Mouse (Mus musculus) hindbrain, embryonic 11.5 days (tissue): Measurements from ENCODE around the gene Micu1. TPM values are rescaled to one million over a fixed set of nuclear protein-coding genes. Genes with fewer than 3 reads are reported as not detected.

ENCODE experiments used
- ATAC-seq: fragments of 200-750 bp; cut with Nextera tagmentation; 2 replicates; pipeline ENCODE4 v1.8.0; 2017; ENCODE audit warnings: mild to moderate bottlenecking, moderate TSS enrichment, moderate library complexity; ENCODE audit not compliant: low FRiP score
- DNase-seq: peaks from one replicate; pipeline ENCODE4 v3.0.0-alpha.2; 2015; ENCODE audit warnings: low spot score
- H3K27ac ChIP-seq: fragments of 300-500 bp; sonication (generic); 2 replicates; pipeline ENCODE4 v1.5.1; 2014; ENCODE audit warnings: mild to moderate bottlenecking, low read depth, low read length
- H3K27me3 ChIP-seq: fragments of 300-500 bp; sonication (generic); 2 replicates; pipeline ENCODE4 v1.6.1; 2014; ENCODE audit warnings: mild to moderate bottlenecking, low read length, moderate library complexity, mixed read lengths; ENCODE audit not compliant: control insufficient read depth, insufficient read depth
- H3K36me3 ChIP-seq: fragments of 300-500 bp; sonication (generic); 2 replicates; pipeline ENCODE4 v1.6.1; 2014; ENCODE audit warnings: mild to moderate bottlenecking, low read length, moderate library complexity, mixed read lengths; ENCODE audit not compliant: control insufficient read depth, insufficient read depth
- H3K4me1 ChIP-seq: fragments of 300-500 bp; sonication (generic); replicated peaks from 2 replicates; pipeline ENCODE4 v1.6.1; 2014; ENCODE audit warnings: low read length, mixed read lengths; ENCODE audit not compliant: control insufficient read depth, insufficient read depth
- H3K4me2 ChIP-seq: fragments of 300-500 bp; sonication (generic); replicated peaks from 2 replicates; pipeline ENCODE4 v1.6.1; 2014; ENCODE audit warnings: mild to moderate bottlenecking, low read depth, low read length
- H3K4me3 ChIP-seq: fragments of 300-500 bp; sonication (generic); 2 replicates; pipeline ENCODE4 v1.5.1; 2014; ENCODE audit warnings: low read depth, low read length
- H3K9ac ChIP-seq: fragments of 300-500 bp; sonication (generic); 2 replicates; pipeline ENCODE4 v1.6.1; 2014; ENCODE audit warnings: low read depth, low read length
- H3K9me3 ChIP-seq: fragments of 300-500 bp; sonication (generic); 2 replicates; pipeline ENCODE4 v1.6.1; 2016; ENCODE audit warnings: low read length; ENCODE audit not compliant: control insufficient read depth
- WGBS: fragments of 180-500 bp; shearing (Covaris S2); extraction: QIAGEN DNeasy Blood & Tissue Kit; methylation state at CpG from one replicate; pipeline ENCODE4 v1.1.7; 2014; 5-methylcytosine and 5-hydroxymethylcytosine counted together
- polyA plus RNA-seq: library from polyadenylated mRNA; unstranded; fragments of >200 nt; fragmentation: Nextera tagmentation; extraction: Ambion mirVana; gene quantifications from 2 replicates; pipeline ENCODE4 v1.2.1, GENCODE M21; 2014

The Micu1 gene
- polyA plus RNA-seq, 1 experiment from 2014 or later: 69.0 TPM

DNA sequence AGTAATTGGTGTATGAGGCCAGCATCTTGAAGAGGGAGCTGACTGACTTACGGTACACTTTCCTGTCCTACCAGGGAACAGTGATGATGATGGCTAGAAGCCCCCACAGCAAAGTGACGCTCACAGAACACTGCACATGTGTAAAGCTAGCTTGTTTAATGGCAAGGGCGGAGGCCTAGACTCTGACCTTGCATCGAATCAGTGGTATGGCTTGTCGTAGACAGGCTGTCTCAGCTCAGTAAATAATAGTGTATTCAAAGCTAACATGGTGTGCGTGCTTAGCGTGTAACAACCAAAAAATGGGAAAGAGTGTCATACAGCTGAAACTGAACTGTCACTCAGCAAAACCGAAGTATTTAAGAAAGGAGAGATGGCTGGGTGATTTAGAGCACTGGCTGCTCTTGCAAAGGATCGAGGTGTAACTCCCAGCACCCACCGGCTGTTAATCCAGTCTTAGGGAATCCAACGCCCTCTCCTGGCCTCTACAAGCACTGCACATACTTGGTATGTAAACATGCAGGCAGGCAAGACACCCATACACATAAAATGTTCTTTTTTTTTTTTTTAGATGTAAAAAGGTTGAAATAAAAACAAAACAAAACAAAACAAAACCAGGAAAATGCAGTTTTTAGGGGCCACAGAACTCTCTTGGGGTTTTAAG, 85.0 kb downstream of the Micu1 start:
- no peak for ATAC-seq
- no peak for DNase-seq
- H3K36me3 ChIP-seq: no peaks in the 10 kb centered on the region
- 78% methylated on average over 11 of the region's 11 CpGs for WGBS
- no peak overlapping the region for H3K9ac ChIP-seq
- no peaks in the 10 kb centered on the region for H3K27me3 ChIP-seq
- no peak overlapping the region for H3K4me3 ChIP-seq
- H3K9me3 ChIP-seq: no peaks in the 10 kb centered on the region
- no peak overlapping the region for H3K27ac ChIP-seq
- no peak overlapping the region for H3K4me2 ChIP-seq
- 0 out of 2 replicates have a peak, but pooled peaks cover 2% of the 10 kb centered on the region for H3K4me1 ChIP-seq

DNA sequence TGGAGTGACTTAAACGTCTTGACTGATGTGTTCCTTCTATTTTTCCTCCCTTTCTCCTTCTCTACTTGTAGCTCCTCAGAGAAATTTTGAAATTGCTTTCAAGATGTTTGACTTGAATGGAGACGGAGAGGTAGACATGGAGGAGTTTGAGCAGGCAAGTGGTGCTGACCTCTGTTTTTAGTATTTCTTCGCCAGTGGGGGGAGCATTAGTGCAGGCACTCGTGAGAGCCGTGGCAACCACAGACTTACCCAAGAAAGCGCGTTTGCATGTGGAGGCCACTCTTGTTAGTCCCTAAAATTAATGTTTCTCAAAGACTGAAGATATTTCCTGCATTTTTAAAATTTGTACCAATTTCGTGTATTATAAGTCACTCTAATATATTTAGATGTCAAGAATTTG, 85.6 kb downstream of the Micu1 start:
- H3K36me3 ChIP-seq: no peaks in the 10 kb centered on the region
- H3K4me2 ChIP-seq: no peak overlapping the region
- H3K4me1 ChIP-seq: 0 out of 2 replicates have a peak, but pooled peaks cover 2% of the 10 kb centered on the region
- WGBS: 74% methylated on average over 8 of the region's 8 CpGs
- DNase-seq: no peak
- H3K9ac ChIP-seq: no peak overlapping the region
- ATAC-seq: no peak
- no peaks in the 10 kb centered on the region for H3K27me3 ChIP-seq
- no peak overlapping the region for H3K4me3 ChIP-seq
- no peaks in the 10 kb centered on the region for H3K9me3 ChIP-seq
- H3K27ac ChIP-seq: no peak overlapping the region

DNA sequence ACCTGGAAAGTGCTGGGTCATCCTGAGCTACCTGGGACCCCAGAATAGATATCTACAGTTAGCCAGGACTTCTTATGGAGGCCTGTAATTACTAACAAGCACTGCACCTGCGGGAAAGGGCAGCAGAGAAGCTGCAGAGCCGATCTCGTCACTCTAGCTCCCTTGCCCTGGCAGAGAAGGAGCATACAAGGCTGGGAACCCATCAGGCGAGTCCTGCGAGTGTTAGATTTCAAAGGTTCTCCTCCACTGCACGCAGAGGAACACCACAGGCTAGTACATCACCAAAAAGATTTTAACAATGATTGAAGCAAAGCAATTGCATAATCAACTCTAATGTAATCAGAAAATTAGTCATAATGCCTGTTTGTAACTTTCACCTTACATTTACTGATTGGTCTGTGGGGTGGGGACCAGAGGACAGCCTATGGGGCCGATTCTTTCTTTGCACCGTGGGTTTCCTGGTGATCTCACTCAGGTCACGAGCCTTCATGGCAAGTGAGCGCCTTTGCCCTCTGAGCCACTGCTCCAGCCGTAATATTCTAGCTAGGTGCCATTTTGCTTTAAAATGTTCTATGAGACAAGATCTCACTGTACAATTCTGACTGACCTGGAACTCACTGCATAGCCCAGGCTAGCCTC, 88.1 kb downstream of the Micu1 start:
- ATAC-seq (no peak), DNase-seq (no peak)
- Histone ChIP-seq H3K27ac (no peak overlapping the region), H3K4me1 (0 out of 2 replicates have a peak, but pooled peaks cover 2% of the 10 kb centered on the region), H3K4me3 (no peak overlapping the region), H3K9me3 (no peaks in the 10 kb centered on the region), H3K27me3 (no peaks in the 10 kb centered on the region), H3K36me3 (no peaks in the 10 kb centered on the region), H3K4me2 (no peak overlapping the region), H3K9ac (no peak overlapping the region)
- WGBS: 85% methylated on average over 11 of the region's 11 CpGs

DNA sequence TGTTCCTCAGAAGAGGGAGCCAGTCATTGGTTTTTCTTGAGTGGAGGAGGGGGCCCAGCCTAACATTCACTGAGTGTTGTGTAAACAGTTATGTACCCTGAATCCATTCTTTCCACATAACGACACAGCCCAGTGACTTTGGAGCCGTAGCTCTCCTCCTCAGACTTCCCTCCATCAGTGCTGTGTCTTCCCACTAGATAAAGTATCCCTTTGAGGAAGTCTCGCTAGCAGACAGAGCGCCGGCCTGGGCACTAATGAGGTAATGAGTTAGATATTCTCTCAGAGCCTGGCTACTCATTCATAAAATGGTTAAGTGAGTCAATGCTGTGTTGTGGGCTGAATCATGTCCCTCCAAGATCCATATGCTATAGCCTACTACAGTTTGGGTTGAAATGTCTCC, 89.6 kb downstream of the Micu1 start:
- Histone ChIP-seq H3K27ac (no peak overlapping the region), H3K36me3 (no peaks in the 10 kb centered on the region), H3K9me3 (no peaks in the 10 kb centered on the region), H3K9ac (no peak overlapping the region), H3K27me3 (no peaks in the 10 kb centered on the region), H3K4me3 (no peak overlapping the region), H3K4me1 (no peaks in the 10 kb centered on the region), H3K4me2 (no peak overlapping the region)
- WGBS: 86% methylated on average over 5 of the region's 5 CpGs
- DNase-seq: no peak
- no peak for ATAC-seq

DNA sequence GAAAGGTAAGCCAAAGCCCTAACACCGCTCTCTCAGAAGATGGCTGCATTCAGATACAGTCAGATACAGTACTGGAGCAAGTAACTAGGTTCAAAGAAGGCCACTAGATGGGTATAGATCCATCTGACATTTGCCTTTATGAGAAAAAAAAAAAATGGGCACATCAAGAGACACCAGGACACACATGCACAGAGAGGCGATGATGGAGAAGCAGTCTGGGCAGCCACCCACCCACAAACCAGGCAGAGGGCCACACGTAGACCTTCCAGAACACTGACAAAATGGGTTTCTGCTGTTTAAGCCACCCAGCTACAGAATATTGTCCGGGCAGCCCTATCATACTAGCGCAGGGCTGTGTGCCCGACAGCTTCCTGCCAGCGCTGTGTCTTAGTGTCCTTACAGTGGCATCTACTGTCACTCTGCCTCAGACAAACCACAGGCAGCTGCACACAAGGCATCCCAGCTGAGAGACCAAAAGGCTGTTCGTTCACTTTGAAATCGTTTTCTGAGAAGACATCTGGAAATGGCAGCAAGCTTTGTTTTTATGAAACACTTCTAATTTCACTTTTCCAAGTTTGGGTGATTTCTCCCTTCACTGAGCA, 90.4 kb downstream of the Micu1 start:
- Histone ChIP-seq H3K27me3 (no peaks in the 10 kb centered on the region), H3K9me3 (no peaks in the 10 kb centered on the region), H3K4me3 (no peak overlapping the region), H3K27ac (no peak overlapping the region), H3K9ac (no peak overlapping the region), H3K4me2 (no peak overlapping the region), H3K4me1 (no peaks in the 10 kb centered on the region), H3K36me3 (no peaks in the 10 kb centered on the region)
- DNase-seq (no peak), ATAC-seq (no peak)
- WGBS: 92% methylated on average over 9 of the region's 9 CpGs

DNA sequence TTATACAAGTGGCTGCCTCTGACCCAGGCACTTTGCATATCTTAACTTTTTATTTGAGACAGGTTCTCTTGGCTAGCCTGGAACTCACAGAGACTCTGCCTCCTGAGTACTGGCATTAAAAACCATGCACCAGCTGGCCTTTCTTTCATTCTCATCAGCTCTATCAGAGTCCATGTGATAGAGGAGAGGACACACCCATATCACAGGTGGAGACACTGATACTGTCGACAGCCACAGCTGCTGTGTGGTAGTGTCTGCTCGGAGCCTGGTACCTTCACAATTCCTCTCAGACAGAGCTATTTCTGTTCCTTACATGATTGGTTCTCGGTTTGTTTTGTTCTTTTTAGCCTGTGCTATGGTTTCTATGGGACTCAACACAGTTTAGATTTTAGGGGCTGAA, 91.2 kb downstream of the Micu1 start:
- Histone ChIP-seq H3K4me2 (no peak overlapping the region), H3K9ac (no peak overlapping the region), H3K36me3 (no peaks in the 10 kb centered on the region), H3K27me3 (no peaks in the 10 kb centered on the region), H3K4me3 (no peak overlapping the region), H3K27ac (no peak overlapping the region), H3K9me3 (no peaks in the 10 kb centered on the region), H3K4me1 (no peaks in the 10 kb centered on the region)
- WGBS: 78% methylated on average over 3 of the region's 3 CpGs
- ATAC-seq (no peak), DNase-seq (no peak)

DNA sequence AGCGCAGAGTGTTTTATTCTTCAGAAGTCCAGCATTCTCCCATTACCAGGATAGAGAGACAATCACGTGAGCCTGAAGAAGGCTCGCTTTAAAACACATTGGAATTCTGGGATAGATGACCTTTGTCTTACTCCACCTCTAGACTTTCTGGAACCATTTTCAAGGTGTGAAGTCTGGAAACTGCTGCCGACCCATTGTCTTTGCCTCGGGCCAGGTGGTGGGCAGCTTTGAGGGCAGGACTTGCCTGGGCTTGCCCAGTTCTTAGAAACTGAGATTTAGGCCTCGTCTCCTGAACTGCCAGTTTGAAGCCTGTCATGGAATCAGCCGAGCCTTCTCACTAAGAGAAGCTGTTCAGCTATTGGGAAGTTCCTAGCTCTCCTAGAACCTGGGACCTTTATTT, 92.8 kb downstream of the Micu1 start:
- no peaks in the 10 kb centered on the region for H3K9me3 ChIP-seq
- no peak overlapping the region for H3K27ac ChIP-seq
- no peaks in the 10 kb centered on the region for H3K27me3 ChIP-seq
- H3K36me3 ChIP-seq: no peaks in the 10 kb centered on the region
- 89% methylated on average over 7 of the region's 7 CpGs for WGBS
- no peak overlapping the region for H3K4me2 ChIP-seq
- H3K9ac ChIP-seq: no peak overlapping the region
- DNase-seq (no peak), ATAC-seq (no peak)
- H3K4me3 ChIP-seq: no peak overlapping the region
- no peaks in the 10 kb centered on the region; the same call in 1 of the 2 replicates for H3K4me1 ChIP-seq

DNA sequence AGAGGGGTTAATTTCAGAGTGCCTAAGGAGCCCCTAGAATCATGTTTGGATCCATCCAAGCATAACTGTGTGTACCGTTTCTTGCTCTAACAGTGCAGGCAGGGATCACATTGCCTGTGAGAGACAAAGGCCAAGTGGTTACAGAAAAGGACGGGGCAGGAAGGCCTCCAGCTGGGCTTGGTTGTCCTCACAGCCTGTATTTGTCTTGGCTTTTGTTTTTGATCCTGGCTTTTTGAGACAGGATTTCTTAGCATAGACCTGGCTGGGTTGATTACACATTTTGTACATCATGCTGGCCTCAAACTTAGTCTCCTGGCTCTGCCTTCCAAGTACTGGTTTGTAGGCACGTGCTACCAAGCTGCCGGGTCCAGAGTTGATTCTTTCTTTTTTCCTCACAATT, 93.6 kb downstream of the Micu1 start:
- Histone ChIP-seq H3K36me3 (no peaks in the 10 kb centered on the region), H3K27me3 (no peaks in the 10 kb centered on the region), H3K9ac (no peak overlapping the region), H3K4me2 (no peak overlapping the region), H3K4me1 (no peaks in the 10 kb centered on the region; the same call in 1 of the 2 replicates), H3K27ac (no peak overlapping the region), H3K4me3 (no peak overlapping the region), H3K9me3 (no peaks in the 10 kb centered on the region)
- WGBS: 54% methylated on average over 4 of the region's 4 CpGs
- DNase-seq (no peak), ATAC-seq (no peak)

DNA sequence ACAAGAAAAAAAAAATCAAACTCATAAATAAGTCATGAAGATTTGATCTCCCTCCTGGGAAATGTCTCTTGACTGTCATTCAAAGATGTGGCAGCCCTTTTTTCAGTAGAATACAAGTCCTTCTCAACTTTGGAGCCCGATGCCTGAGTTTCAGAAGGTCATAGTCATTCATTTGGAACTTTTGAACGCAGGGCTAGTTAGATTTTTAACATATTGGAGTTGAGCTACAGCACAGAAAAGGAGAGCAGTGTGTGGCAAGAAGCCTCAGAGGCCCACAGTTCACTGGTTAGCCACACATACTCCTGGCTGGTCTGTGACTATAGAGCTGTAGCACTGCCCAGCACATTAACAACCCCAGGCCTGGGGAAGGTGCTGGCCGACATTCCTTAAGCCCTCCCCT, 96.1 kb downstream of the Micu1 start:
- Histone ChIP-seq H3K4me1 (no peaks in the 10 kb centered on the region; the same call in 1 of the 2 replicates), H3K9ac (no peak overlapping the region), H3K27ac (no peak overlapping the region), H3K9me3 (no peaks in the 10 kb centered on the region), H3K4me2 (no peak overlapping the region), H3K27me3 (no peaks in the 10 kb centered on the region), H3K4me3 (no peak overlapping the region), H3K36me3 (no peaks in the 10 kb centered on the region)
- DNase-seq (no peak), ATAC-seq (no peak)
- WGBS: 71% methylated on average over 3 of the region's 3 CpGs
